Mouse (Mus musculus): Measurements from ENCODE around the gene Oas1f. TPM values are rescaled to one million over a fixed set of nuclear protein-coding genes. Genes with fewer than 3 reads are reported as not detected.
"Not testable (repeated sequence)": the region's sequence is repeated elsewhere in the genome, so short reads cannot be mapped to it uniquely, and the experiment has no call there.

Oas1f gene
- polyA plus RNA-seq, 1 experiment from 2014 or later, result not detected

DNA sequence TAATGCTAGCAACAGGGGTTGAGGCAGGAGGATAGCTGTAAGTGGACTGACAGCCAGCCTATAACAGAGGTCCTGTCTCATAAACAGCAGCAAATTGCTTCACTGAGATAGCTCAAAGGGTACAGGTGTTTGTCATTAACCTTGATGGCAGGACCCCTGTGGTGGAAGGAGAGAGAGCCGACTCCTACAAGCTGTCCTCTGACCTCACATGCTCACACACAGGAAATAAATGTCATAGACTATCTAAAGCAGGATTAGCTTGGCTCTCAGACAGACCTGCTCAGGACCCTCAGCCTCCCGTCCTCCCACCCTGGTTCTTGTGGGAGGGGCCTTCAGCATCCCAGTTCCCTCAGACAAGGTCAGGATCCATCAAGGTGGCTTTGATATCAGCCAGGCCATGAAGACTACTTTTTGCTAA, 45.1 kb downstream of the Oas1f start:
- Histone ChIP-seq H3K36me3 (ENCODE audit: control insufficient read depth, insufficient read depth) (no peaks in the 10 kb centered on the region), H3K4me1 (replicated peaks; ENCODE audit: control insufficient read depth, insufficient read depth, low read length) (no peaks in the 10 kb centered on the region), H3K9me3 (ENCODE audit: control insufficient read depth) (no peaks in the 10 kb centered on the region), H3K4me2 (replicated peaks; ENCODE audit: low read depth) (no peak overlapping the region), H3K27me3 (replicated peaks; ENCODE audit: control insufficient read depth, insufficient read depth, low read length) (no peaks in the 10 kb centered on the region), H3K27ac (ENCODE audit: low read depth, low read length) (no peak overlapping the region), H3K9ac (ENCODE audit: low read depth, low read length) (no peak overlapping the region), H3K4me3 (ENCODE audit: low read depth, low read length) (no peak overlapping the region)
- ATAC-seq, result no peak
- no peak for TF ChIP-seq CTCF (IDR thresholded peaks at IDR 0.05; ENCODE audit: low read depth)
- 72% methylated on average over 2 of the region's 2 CpGs for WGBS

DNA sequence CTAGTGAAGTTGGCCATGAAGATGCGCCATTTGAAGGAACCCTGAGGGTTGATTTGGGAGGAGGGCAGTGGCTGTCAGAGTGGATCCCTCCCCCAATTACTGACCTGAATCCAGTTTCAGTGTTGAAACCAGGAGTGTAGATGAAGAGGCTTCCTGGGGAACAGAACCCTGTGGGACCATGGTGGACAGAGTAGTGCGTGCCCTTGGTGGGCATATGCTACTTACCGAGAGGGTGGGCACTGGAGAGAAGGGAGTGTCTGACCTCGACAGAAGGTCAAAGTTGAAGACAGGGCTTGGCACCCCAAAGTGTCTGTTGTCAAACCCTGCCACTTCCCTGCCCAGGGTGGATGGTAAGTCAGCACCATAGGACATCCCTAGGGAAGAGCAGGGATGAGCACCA, 46.7 kb downstream of the Oas1f start:
- not testable (repeated sequence) for H3K4me3 ChIP-seq (ENCODE audit: low read depth, low read length); ATAC-seq; H3K4me1 ChIP-seq (replicated peaks; ENCODE audit: control insufficient read depth, insufficient read depth, low read length); H3K27me3 ChIP-seq (replicated peaks; ENCODE audit: control insufficient read depth, insufficient read depth, low read length); H3K9me3 ChIP-seq (ENCODE audit: control insufficient read depth); H3K36me3 ChIP-seq (ENCODE audit: control insufficient read depth, insufficient read depth); H3K9ac ChIP-seq (ENCODE audit: low read depth, low read length); H3K27ac ChIP-seq (ENCODE audit: low read depth, low read length); H3K4me2 ChIP-seq (replicated peaks; ENCODE audit: low read depth)
- 92% methylated on average over 4 of the region's 4 CpGs for WGBS

DNA sequence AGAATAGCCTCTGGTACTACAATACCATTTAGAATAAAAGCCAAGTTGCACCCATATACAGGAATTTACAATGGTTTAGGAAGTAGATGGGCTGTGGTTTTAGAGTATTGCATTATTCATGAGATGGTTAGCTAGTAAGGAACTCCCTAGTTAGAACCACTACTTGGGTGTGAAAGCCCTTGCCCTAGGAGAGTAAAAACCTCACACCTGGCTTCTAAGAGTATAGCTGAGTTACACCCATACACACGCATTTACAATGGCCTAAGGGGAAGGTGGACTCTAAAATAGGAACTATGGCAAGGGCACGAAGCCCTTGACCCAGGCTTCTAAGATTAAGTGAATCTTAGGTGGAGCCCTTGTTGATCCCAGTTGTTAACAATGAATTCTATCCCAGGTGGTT, 47.5 kb downstream of the Oas1f start:
- H3K27ac ChIP-seq (ENCODE audit: low read depth, low read length); H3K4me1 ChIP-seq (replicated peaks; ENCODE audit: control insufficient read depth, insufficient read depth, low read length); H3K4me3 ChIP-seq (ENCODE audit: low read depth, low read length); H3K27me3 ChIP-seq (replicated peaks; ENCODE audit: control insufficient read depth, insufficient read depth, low read length); H3K9ac ChIP-seq (ENCODE audit: low read depth, low read length); ATAC-seq; H3K36me3 ChIP-seq (ENCODE audit: control insufficient read depth, insufficient read depth); H3K9me3 ChIP-seq (ENCODE audit: control insufficient read depth); H3K4me2 ChIP-seq (replicated peaks; ENCODE audit: low read depth): not testable (repeated sequence)
- WGBS, result 83% methylated on average over 2 of the region's 2 CpGs

DNA sequence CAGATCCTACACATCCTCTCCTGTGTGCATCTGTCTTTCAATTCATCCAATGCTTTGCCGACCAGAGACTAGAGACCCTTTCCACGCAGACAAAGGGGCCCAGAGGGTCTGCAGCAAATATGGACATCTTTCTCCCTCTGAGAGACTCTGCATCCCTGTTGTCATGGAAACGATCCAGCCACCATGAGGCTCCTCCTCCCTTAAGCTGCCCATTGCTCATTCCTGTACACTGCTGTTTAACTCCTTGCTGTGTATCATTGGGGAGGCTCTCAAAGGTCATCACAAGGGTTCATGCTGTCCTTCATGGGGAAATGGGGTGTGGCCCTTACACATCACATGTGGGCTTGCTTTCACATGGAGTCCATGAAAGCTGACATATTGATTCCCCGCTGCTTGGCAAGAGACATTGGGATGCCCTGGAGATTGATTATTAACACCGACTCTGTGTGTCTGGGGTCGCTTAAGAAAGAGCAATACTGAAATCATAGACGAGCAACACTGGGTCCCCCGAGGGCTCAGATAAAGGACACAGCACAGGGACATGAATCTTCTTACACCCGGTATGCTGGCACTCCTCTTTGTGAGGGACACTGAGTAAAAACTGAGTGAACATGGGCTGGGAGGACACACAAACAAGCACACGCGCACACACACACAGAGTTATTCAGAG, 48.2 kb downstream of the Oas1f start:
- Histone ChIP-seq H3K9me3 (ENCODE audit: control insufficient read depth) (no peaks in the 10 kb centered on the region), H3K4me2 (replicated peaks; ENCODE audit: low read depth) (no peak overlapping the region), H3K36me3 (ENCODE audit: control insufficient read depth, insufficient read depth) (no peaks in the 10 kb centered on the region), H3K27ac (ENCODE audit: low read depth, low read length) (no peak overlapping the region), H3K4me1 (replicated peaks; ENCODE audit: control insufficient read depth, insufficient read depth, low read length) (no peaks in the 10 kb centered on the region), H3K27me3 (replicated peaks; ENCODE audit: control insufficient read depth, insufficient read depth, low read length) (no peaks in the 10 kb centered on the region), H3K4me3 (ENCODE audit: low read depth, low read length) (no peak overlapping the region), H3K9ac (ENCODE audit: low read depth, low read length) (no peak overlapping the region)
- no peak for TF ChIP-seq CTCF (IDR thresholded peaks at IDR 0.05; ENCODE audit: low read depth)
- WGBS, result 85% methylated on average over 11 of the region's 11 CpGs
- no peak for ATAC-seq

DNA sequence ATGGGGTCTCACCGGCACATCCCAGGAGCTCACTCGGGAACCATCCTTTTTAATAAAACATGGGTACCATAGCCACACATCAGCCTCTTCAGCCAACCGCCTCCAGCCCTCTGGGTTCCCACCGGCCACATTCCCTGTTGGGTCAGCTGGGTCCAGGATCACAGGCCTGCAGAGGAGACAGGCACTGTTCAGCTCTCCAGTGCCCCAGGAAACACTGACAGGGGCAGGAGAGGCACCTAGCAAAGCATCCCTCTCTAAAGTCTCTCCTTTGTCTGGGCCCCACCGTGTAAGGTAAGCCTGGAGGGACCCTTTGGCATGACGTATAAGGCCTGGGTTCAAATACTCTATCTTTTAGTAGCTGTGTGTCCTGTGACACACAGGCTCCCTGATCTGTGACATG, 51.1 kb downstream of the Oas1f start:
- TF ChIP-seq CTCF (IDR thresholded peaks at IDR 0.05; ENCODE audit: low read depth), result no peak
- 89% methylated on average over 6 of the region's 6 CpGs for WGBS
- H3K27me3 ChIP-seq (replicated peaks; ENCODE audit: control insufficient read depth, insufficient read depth, low read length), result no peaks in the 10 kb centered on the region
- peaks cover 4% of the 10 kb centered on the region; the same call in 1 of the 2 replicates for H3K36me3 ChIP-seq (ENCODE audit: control insufficient read depth, insufficient read depth)
- no peak overlapping the region for H3K4me3 ChIP-seq (ENCODE audit: low read depth, low read length)
- no peaks in the 10 kb centered on the region for H3K9me3 ChIP-seq (ENCODE audit: control insufficient read depth)
- no peak overlapping the region for H3K4me2 ChIP-seq (replicated peaks; ENCODE audit: low read depth)
- H3K27ac ChIP-seq (ENCODE audit: low read depth, low read length), result no peak overlapping the region
- no peak overlapping the region for H3K9ac ChIP-seq (ENCODE audit: low read depth, low read length)
- ATAC-seq, result no peak
- no peaks in the 10 kb centered on the region for H3K4me1 ChIP-seq (replicated peaks; ENCODE audit: control insufficient read depth, insufficient read depth, low read length)

DNA sequence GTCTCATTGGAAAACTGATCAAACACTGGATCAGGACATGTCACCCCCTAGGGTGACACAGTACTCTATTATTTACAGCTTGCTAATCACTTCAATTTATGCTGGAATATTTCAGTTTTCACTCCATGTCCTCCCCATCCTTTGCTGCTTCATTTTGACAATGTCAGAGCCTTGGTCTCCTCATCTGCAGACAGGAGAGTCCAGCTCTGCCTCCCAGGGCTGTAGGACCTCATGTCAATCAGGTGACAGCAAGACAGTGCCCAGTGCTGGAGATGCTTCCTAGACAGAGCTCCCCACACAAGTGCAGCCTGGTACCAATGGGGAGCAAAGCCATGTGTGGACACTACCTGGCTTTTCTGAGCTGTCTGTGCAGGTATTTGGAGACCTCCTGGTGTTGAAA, 51.6 kb downstream of the Oas1f start:
- Histone ChIP-seq H3K4me3 (ENCODE audit: low read depth, low read length) (no peak overlapping the region), H3K36me3 (ENCODE audit: control insufficient read depth, insufficient read depth) (peaks cover 4% of the 10 kb centered on the region; the same call in 1 of the 2 replicates), H3K4me1 (replicated peaks; ENCODE audit: control insufficient read depth, insufficient read depth, low read length) (no peaks in the 10 kb centered on the region), H3K9ac (ENCODE audit: low read depth, low read length) (no peak overlapping the region), H3K27ac (ENCODE audit: low read depth, low read length) (no peak overlapping the region), H3K4me2 (replicated peaks; ENCODE audit: low read depth) (no peak overlapping the region), H3K27me3 (replicated peaks; ENCODE audit: control insufficient read depth, insufficient read depth, low read length) (no peaks in the 10 kb centered on the region), H3K9me3 (ENCODE audit: control insufficient read depth) (no peaks in the 10 kb centered on the region)
- ATAC-seq, result no peak
- no peak for TF ChIP-seq CTCF (IDR thresholded peaks at IDR 0.05; ENCODE audit: low read depth)

DNA sequence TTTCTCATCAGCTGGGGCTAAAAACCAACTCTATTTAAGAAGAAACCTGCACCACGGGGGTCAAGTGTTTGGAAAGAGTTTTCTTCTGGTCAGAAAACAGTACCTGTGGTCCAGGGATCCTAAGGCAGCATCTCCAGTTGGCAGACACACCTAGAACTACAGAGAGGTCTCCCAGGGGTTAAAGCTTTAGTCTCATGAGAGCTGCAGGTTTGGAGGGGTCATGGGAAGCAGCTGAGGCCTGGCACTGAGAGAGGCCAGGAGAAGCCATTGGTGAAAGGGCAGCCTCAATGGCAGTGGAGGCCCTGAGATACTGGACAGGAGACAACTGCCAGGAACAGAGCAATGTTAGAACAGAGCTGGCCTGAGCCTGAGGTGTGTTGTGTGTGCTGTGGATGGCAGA, 53.5 kb downstream of the Oas1f start:
- Histone ChIP-seq H3K9ac (ENCODE audit: low read depth, low read length) (no peak overlapping the region), H3K9me3 (ENCODE audit: control insufficient read depth) (no peaks in the 10 kb centered on the region), H3K4me1 (replicated peaks; ENCODE audit: control insufficient read depth, insufficient read depth, low read length) (no peaks in the 10 kb centered on the region), H3K4me3 (ENCODE audit: low read depth, low read length) (no peak overlapping the region), H3K36me3 (ENCODE audit: control insufficient read depth, insufficient read depth) (peaks cover 4% of the 10 kb centered on the region; the same call in 1 of the 2 replicates), H3K27me3 (replicated peaks; ENCODE audit: control insufficient read depth, insufficient read depth, low read length) (no peaks in the 10 kb centered on the region), H3K4me2 (replicated peaks; ENCODE audit: low read depth) (no peak overlapping the region), H3K27ac (ENCODE audit: low read depth, low read length) (no peak overlapping the region)
- no peak for ATAC-seq
- 59% methylated on average over 1 of the region's 1 CpGs for WGBS
- TF ChIP-seq CTCF (IDR thresholded peaks at IDR 0.05; ENCODE audit: low read depth), result no peak
